Mouse (Mus musculus): ENCODE measurements at regions not wholly inside any gene's neighbourhood (a gene's known extent, or its start where the extent isn't known, plus 50 kb on each side); places are given as distances from the start of the nearest gene placed in this dataset.

- CTCF ChIA-PET, result no interaction called here
These were observed 178.8 kb downstream of the Spry2 start for GRCm38 (mm10) chr14:105717821-105718220.

GRCm38 (mm10) chr14:105708691-105709090, 187.9 kb downstream of the Spry2 start:
- CTCF ChIA-PET, result no interaction called here

DNA sequence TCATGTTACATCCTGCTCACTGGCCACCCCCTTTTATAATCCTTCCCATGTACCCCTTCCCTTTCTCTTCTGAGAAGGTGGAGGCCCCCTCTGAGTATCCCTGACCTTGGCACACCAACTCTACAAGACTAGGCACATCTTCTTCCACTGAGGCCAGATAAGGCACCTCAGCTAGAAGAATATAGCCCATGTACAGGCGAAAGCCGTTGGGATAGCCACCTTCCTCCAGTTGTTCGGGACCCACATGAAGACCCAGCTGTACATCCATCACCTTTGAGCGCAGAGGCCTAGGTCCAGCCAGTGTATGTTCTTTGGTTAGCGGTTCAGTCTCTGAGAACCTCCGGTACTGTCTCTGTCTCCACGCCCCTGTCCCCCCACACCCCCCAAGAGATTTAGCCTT, 189.9 kb downstream of the Spry2 start:
- CTCF ChIA-PET, result no interaction called here

DNA sequence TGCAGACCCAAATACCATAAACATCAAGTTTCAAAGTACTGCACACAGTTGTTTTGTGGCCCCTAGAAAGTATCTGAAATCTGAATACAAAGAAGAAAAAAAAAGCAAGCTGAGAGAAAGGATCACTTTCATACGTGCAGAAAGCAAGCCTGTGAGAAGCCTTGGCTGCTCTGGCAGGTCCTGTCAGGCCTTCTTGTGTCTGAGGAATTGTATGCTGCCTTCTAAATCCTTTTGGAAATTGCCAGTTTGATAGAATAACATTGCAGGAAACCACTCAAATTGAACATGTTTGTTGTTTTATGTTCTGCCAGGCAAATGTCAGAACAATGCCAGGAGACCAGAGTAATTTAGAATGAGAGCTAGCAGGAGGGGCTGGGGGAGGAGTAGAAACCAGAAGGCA, 198.0 kb downstream of the Spry2 start:
- CTCF ChIA-PET, result no interaction called here

- CTCF ChIA-PET, result no interaction called here
These were observed 198.5 kb downstream of the Spry2 start for GRCm38 (mm10) chr14:105698086-105698485.

DNA sequence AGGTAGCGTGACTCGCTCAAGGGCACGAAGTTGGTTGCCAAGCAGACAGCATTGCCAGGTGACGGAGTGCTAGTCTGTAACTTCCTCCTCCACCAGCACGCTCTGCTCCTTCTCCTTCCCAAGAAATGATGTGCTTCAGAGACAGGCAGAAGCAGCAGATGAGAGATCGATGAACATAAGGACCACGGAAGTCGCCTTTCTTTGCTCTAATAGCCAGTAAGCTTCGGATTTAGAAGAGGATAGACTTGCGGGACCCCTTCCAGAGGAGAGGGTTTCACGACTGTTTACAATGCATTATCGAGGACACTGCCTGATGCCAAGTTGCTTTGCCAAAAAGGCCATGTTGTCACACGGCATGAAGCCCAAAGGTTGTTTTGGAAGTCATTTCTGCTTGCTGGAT, 199.2 kb downstream of the Spry2 start:
- CTCF ChIA-PET, result no interaction called here

GRCm38 (mm10) chr14:105694969-105695368, 201.7 kb downstream of the Spry2 start:
- CTCF ChIA-PET, result no interaction called here

- CTCF ChIA-PET, result no interaction called here
These were observed 202.9 kb downstream of the Spry2 start for GRCm38 (mm10) chr14:105693713-105694112.

GRCm38 (mm10) chr14:105684826-105685465, 211.7 kb downstream of the Spry2 start:
- CTCF ChIA-PET, result no interaction called here

- CTCF ChIA-PET, result no interaction called here
These were observed 212.3 kb downstream of the Spry2 start for GRCm38 (mm10) chr14:105684329-105684728.

DNA sequence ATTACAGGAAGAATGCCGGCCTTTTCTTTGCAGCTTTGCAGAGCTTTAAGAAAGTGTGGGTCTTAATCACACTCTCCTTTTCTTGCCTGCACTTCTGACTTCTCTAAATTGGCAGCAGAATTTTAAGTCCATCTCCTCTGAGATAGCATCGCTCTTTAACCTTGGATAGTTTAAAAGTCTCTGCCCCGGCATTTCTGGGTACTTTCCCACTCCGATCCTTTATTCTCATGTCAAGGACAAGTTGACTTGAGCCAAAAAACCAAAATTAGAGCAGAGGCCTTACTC, 220.0 kb downstream of the Spry2 start:
- CTCF ChIA-PET, result no interaction called here

DNA sequence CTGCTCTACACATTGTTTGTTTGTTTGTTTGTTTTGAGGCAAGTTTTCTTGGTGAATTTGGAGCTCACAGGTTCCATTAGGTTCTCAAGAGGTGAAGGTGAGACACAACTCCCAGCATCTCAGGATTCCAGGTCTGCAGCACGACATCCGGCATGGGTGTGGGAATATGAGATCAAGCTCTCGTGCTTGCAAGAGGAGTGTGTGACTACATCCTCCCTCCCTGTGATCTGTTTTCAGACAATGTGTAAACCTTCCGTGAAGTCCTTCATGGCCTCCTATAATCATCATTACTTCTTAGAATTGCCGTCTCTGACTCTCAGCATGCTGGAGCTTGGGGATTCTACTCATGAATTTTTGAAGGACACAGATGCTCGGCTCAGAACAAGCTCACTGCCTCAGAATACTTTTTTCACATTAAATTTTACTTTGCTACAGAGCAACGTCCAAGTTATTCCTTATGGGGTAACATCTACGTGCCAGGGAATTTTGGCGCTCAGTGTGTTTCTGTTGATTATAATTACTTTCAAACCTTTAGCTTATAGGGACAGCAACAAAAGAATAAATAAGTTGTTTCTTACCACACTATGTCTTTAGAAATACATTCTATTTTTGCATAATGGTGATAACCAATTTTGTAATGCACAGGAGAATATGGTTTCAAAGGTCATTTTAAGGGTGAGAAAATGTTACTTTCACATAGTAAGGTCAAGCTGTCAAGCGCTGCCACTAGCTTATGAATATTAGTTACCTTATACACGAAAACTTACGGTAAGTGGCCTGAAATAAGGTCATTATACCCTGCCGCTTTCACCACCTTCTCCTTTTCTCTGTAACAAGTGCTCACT, 220.6 kb downstream of the Spry2 start:
- CTCF ChIA-PET, result no interaction called here

- CTCF ChIA-PET, result no interaction called here
These were observed 221.6 kb downstream of the Spry2 start for GRCm38 (mm10) chr14:105675006-105675405.

DNA sequence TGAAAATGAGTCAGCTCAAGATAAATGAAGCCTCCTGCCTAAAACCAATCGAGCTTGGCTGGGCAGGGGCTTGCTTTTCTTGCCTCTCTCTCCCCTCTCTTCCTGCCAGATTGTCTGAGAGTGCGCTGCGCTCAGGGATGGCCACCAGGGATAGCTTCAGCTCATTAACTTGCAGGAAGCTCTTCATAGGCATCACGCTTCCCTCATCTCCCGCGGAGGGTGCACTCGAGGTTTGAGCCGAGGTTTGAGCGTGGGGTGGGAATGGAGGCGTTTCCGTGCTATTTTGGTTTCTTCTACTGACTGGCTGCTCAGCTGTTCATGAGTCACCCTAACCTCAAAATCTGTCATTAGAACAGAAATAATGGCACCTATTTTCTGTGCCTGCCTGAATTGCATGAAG, 227.7 kb downstream of the Spry2 start:
- CTCF ChIA-PET, result no interaction called here

GRCm38 (mm10) chr14:105664671-105665198, 231.9 kb downstream of the Spry2 start:
- CTCF ChIA-PET, result no interaction called here

DNA sequence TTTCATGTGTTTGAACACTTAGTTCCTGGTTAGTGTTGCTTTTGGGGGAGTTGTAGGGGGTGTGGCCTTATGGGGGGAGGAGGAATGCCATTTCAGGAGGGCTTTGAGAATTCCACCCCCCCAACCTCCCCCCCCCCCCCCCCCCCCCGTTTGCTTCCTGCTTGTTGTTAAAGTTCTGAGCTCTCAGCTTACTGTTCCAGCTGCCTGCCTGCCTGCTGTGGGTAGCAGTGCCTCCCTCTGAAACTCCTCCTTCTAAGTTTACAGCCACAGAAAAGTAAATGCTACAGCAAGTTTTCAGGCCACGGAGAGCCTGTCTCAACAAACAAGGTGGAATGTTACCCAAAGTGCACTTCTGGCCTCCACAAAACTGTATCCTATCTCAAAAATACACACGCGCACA, 233.1 kb downstream of the Spry2 start:
- CTCF ChIA-PET, result no interaction called here

DNA sequence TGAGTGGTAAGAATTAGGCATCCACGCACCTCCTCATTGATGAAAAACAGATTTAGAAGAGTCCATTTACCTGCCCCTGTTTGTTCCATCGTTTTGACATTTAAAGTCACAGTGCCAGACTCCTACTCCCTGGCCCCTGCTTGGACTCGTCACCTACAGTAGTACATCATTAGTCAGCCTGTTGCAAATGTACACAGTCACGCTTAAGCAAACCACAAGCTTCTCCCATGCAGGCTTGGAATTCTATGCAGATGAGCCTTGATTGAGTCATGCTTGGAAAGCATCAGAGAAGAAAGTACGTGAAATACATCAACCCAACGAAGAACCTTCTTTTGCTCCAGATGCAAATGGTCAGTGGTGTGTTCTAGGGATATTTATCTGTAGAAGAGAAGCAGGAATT, 233.8 kb downstream of the Spry2 start:
- CTCF ChIA-PET, result no interaction called here

DNA sequence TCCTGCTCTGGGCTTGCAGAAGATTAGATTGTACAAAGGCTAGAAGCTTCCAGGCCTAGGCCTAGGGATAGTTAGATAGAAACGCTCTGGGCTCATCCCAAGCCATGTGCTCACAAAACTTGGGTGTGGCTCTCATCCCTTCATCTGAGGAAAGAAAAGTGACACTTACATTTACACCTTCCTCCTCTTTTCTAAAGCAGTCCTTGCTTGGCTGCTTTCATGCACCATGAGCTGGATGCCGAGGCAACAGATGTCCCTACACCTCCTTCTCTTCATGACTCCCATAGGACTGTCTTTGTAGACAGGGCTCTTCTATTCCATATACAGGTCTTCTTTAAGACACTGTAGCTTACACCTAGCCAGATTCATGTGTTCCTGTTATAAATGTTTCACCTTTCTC, 238.3 kb downstream of the Spry2 start:
- CTCF ChIA-PET, result no interaction called here

DNA sequence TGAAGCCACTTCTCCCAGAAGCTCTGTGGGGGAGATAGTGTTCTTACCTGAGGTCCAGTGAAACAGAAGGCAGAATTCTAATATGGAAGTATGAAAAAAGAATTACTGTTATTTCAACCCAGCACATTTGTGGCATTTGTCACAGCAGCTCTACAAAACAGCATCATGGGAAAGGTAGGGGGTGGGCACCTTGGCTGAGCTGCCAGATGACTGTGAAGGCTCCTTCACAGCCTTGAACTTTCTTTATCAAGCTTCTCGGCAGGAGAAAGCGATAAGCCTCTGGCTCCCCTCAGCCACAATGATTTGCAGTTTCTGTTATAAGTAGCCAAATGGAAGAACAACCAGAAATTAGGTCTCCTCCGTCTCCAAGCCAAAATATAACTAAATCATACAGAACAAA, 249.5 kb downstream of the Spry2 start:
- CTCF ChIA-PET, result no interaction called here

DNA sequence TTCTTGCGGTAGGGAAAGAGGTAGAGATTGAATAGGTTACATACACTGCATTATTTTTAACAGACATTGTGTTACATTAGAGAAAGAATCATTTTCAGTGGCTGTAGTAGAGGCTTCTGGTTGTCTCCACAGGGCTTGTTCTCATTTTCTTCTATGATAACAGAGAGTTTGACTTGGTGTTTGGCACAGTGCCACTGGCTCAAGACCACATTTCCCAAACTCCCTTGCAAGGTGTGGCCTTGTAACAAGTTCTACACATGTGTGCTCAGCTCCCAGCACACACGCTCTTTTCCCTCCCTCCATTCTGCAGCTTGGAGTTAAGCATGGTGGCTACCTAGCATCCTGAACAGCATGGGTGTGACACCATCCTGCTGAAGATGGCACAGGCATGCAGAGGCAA, 252.2 kb downstream of the Spry2 start:
- CTCF ChIA-PET, result no interaction called here

DNA sequence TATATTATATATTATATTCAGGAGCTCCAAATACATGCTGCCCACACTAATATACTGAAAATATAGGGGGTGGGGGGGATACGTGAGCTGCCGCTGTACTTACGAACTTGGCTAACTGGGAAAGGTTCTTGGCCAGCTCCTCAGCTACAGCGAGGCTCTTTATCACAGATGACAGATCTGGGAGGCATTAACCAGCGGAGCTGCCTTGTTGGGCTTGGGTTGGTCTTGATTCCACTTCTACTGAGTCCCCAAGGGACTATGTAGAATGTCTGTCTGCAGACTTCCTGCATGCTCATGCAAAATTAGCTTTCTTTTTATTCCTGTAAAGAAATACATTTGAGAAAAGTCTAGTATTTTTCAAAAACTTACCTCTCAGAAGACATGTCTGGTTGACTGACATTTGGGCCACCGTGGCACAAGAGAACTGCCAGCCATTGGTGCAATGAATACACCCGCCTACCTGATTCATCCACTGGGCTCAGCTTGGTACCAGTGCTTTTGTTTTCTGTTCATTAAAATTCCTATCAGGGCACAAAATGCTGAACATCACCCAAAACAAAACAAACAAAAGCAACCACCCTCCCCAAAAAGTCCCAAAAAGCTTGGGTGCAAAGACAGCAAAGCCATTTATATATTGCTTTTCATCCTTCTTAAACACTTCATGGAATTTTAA, 253.2 kb downstream of the Spry2 start:
- CTCF ChIA-PET, result no interaction called here

DNA sequence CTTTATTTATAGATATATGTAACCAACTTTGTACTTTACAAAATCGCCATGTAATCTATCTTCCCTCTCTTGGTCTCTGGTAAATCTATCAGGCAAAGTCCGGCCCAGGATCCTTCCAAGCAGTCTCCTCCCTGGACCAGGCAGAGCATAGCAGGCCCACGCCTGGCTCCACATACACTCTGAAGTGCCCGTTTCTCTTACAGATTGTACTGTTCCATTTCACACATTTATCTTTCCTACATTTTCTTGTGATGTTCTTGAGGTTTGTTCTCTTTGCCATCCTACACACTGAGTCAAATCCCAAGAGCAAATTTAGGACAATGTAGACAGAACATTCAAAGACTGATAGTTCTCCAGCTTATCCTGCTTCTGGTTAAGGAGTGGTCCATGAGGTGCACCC, 264.3 kb downstream of the Spry2 start:
- CTCF ChIA-PET, result no interaction called here

- CTCF ChIA-PET, result no interaction called here
These were observed 265.0 kb downstream of the Spry2 start for GRCm38 (mm10) chr14:105631681-105632031.
